In the genomic region with DNA sequence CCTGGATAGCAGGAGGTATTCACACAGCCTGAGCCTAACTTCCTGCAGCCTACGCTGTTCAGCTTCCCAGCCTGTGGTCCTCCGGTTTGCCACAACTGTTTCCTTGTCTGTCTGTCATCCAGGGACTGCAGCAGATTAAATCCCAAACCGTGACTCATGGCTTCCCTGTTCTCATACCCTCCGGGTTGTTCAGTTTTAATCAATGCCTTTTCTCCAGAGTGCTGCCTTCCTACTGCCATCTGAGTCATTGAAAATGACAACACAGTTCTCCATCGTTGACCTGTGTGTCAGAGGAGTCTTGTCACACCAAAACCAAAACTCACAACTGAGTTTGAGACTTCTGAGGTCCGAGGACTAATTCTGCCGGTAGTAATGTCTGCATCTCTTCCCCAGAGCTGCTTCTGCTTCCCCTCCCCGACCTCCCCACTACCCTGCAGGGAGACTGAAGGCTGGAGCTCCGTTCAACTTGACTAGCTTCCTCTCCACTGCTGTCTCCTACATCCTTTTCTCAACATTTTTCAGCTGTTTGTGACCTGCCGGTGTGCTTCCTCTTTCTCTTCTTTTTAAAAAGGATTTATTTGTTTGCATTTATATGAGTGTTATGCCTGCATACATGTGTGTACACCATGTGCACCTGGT, we compare ENCODE assay signal across 23 mouse cellular contexts. TPM values are rescaled to one million over a fixed set of nuclear protein-coding genes. Genes with fewer than 3 reads are reported as not detected.
DNase-seq lines count a peak whose midpoint lies in the region; ATAC-seq and TF ChIP-seq lines count a peak whose summit lies in the region.
"Had no signal": no experiment of that assay in that cellular context is flagged by ENCODE, and none has a peak within 500 bp of the region (broad histone marks: within the 10 kb centered on the region; RNA-seq: fewer than 3 reads in every experiment).

No protein-coding gene starts in this region.

- H3K36me3 ChIP-seq in embryonic facial prominence, embryonic 11.5 days (replicated peaks; ENCODE audit: control insufficient read depth, insufficient read depth, low read depth, low read length), result no peaks in the 10 kb centered on the region
- no peaks in the 10 kb centered on the region for H3K36me3 ChIP-seq in embryonic facial prominence, embryonic 10.5 days (replicated peaks)
- H3K36me3 ChIP-seq in intestine, postnatal 0 days (ENCODE audit: control insufficient read depth, insufficient read depth), result no peaks in the 10 kb centered on the region
- H3K36me3 ChIP-seq: forebrain, embryonic 12.5 days; hindbrain, embryonic 10.5 days; limb, embryonic 12.5 days had no signal

- H3K4me2 ChIP-seq in embryonic facial prominence, embryonic 11.5 days (ENCODE audit: low read depth, low read length), result no peak overlapping the region
- no peak overlapping the region for H3K4me2 ChIP-seq in intestine, postnatal 0 days (replicated peaks; ENCODE audit: low read depth)
- H3K4me2 ChIP-seq: forebrain, embryonic 12.5 days; heart, embryonic 11.5 days; limb, embryonic 12.5 days; liver, embryonic 11.5 days; midbrain, embryonic 11.5 days had no signal

- H3K27me3 ChIP-seq in embryonic facial prominence, embryonic 11.5 days (ENCODE audit: control insufficient read depth, insufficient read depth, low read length), result no peaks in the 10 kb centered on the region
- H3K27me3 ChIP-seq in embryonic facial prominence, embryonic 10.5 days (replicated peaks; ENCODE audit: low read depth, poor library complexity, severe bottlenecking), result no peaks in the 10 kb centered on the region
- H3K27me3 ChIP-seq in intestine, postnatal 0 days (replicated peaks; ENCODE audit: control insufficient read depth, insufficient read depth, low read length), result no peaks in the 10 kb centered on the region
- H3K27me3 ChIP-seq: forebrain, embryonic 12.5 days; limb, embryonic 12.5 days had no signal

- H3K4me3 ChIP-seq in embryonic facial prominence, embryonic 11.5 days (ENCODE audit: low read depth, low read length), result no peak overlapping the region
- H3K4me3 ChIP-seq in embryonic facial prominence, embryonic 10.5 days, result no peak overlapping the region
- no peak overlapping the region for H3K4me3 ChIP-seq in intestine, postnatal 0 days (ENCODE audit: low read depth, low read length)
- H3K4me3 ChIP-seq: forebrain, embryonic 12.5 days; hindbrain, embryonic 10.5 days; limb, embryonic 12.5 days had no signal

- peak; percentile 8 for DNase-seq in embryonic facial prominence, embryonic 11.5 days (ENCODE audit: low spot score)
- DNase-seq in embryonic facial prominence, embryonic 10.5 days (ENCODE audit: low spot score), result no peak
- peak; percentile 24 for DNase-seq in adipocyte (ENCODE audit: low spot score)
- no peak for DNase-seq in urinary bladder, postnatal 10 days (ENCODE audit: low spot score)
- DNase-seq in ovary, postnatal 14 days (ENCODE audit: low spot score), result no peak
- DNase-seq: adrenal gland, postnatal 10 days; cerebellum, adult 9-10 months; gastrocnemius, postnatal 10 days; heart, adult 11 months; kidney, postnatal 36 days; liver, postnatal 0 days; lung, postnatal 10 days; right cerebral cortex, postnatal 14 days had no signal

- no peak for TF ChIP-seq CTCF in intestine, postnatal 0 days (IDR thresholded peaks at IDR 0.05; ENCODE audit: low read depth)

- ATAC-seq in embryonic facial prominence, embryonic 11.5 days (replicated peaks; ENCODE audit: insufficient number of reproducible peaks, low FRiP score, low TSS enrichment, low read depth), result no peak
- peak; percentile 40; the same call in 1 of the 2 replicates for ATAC-seq in granulocyte monocyte progenitor cell, adult 5-6 weeks (replicated peaks; ENCODE audit: poor library complexity, severe bottlenecking)
- ATAC-seq in intestine, postnatal 0 days, result no peak
- ATAC-seq: hindbrain, postnatal 0 days; intestine, embryonic 16.5 days; liver, postnatal 0 days had no signal

- WGBS in embryonic facial prominence, embryonic 11.5 days, result 34% methylated on average over 10 of the region's 10 CpGs
- 43% methylated on average over 10 of the region's 10 CpGs for WGBS in embryonic facial prominence, embryonic 10.5 days
- 52% methylated on average over 10 of the region's 10 CpGs for WGBS in intestine, postnatal 0 days

- H3K9ac ChIP-seq in embryonic facial prominence, embryonic 11.5 days (replicated peaks; ENCODE audit: low read length), result no peak overlapping the region
- no peak overlapping the region for H3K9ac ChIP-seq in intestine, postnatal 0 days (ENCODE audit: low read depth, low read length)
- H3K9ac ChIP-seq: forebrain, embryonic 12.5 days; limb, embryonic 12.5 days; liver, postnatal 0 days had no signal

- H3K27ac ChIP-seq in embryonic facial prominence, embryonic 11.5 days (replicated peaks; ENCODE audit: low read depth, low read length), result no peak overlapping the region
- no peak overlapping the region for H3K27ac ChIP-seq in embryonic facial prominence, embryonic 10.5 days (replicated peaks)
- H3K27ac ChIP-seq in intestine, postnatal 0 days (ENCODE audit: low read depth, low read length), result no peak overlapping the region
- H3K27ac ChIP-seq: forebrain, embryonic 12.5 days; hindbrain, embryonic 10.5 days; hindbrain, postnatal 0 days; limb, embryonic 12.5 days had no signal

- no peaks in the 10 kb centered on the region for H3K4me1 ChIP-seq in embryonic facial prominence, embryonic 11.5 days (ENCODE audit: control insufficient read depth, insufficient read depth, low read length)
- peaks cover 9% of the 10 kb centered on the region for H3K4me1 ChIP-seq in embryonic facial prominence, embryonic 10.5 days
- H3K4me1 ChIP-seq in intestine, postnatal 0 days (replicated peaks; ENCODE audit: control insufficient read depth, insufficient read depth, low read length), result no peaks in the 10 kb centered on the region
- H3K4me1 ChIP-seq: forebrain, embryonic 12.5 days; hindbrain, embryonic 10.5 days; limb, embryonic 12.5 days had no signal

- no peaks in the 10 kb centered on the region for H3K9me3 ChIP-seq in embryonic facial prominence, embryonic 11.5 days (replicated peaks; ENCODE audit: control insufficient read depth, low read length)
- H3K9me3 ChIP-seq in embryonic facial prominence, embryonic 10.5 days, result no peaks in the 10 kb centered on the region
- no peaks in the 10 kb centered on the region for H3K9me3 ChIP-seq in intestine, postnatal 0 days (ENCODE audit: control insufficient read depth)
- H3K9me3 ChIP-seq: forebrain, embryonic 12.5 days; hindbrain, embryonic 10.5 days; limb, embryonic 12.5 days had no signal

RNA-seq across cellular contexts. Expression of gene Cavin3, which starts 16.9 kb away (rescaled TPM):
- 23.9 and 25.7 TPM in 2 replicates for polyA plus RNA-seq in embryonic facial prominence, embryonic 11.5 days (2014; fragmentation: Nextera tagmentation; extraction: Ambion mirVana)
- 17.3 and 17.7 TPM in 2 replicates for polyA plus RNA-seq in embryonic facial prominence, embryonic 10.5 days (2016; fragmentation: Nextera tagmentation; extraction: Ambion mirVana)
- not detected in 2 replicates for total RNA-seq in granulocyte monocyte progenitor cell, adult 5-6 weeks (2014; fragmentation: Nextera tagmentation)
- 0.05 and 1.1 TPM in 2 replicates for total RNA-seq in granulocyte monocyte progenitor cell, adult 5-6 weeks (2017)
- 79.9 and 80.1 TPM in 2 replicates for polyA plus RNA-seq in intestine, postnatal 0 days (2015; fragmentation: Nextera tagmentation; extraction: Ambion mirVana)

RNA-seq across cellular contexts. Expression of gene Smpd1, which starts 55.2 kb away (rescaled TPM):
- polyA plus RNA-seq in embryonic facial prominence, embryonic 11.5 days (2014; fragmentation: Nextera tagmentation; extraction: Ambion mirVana), result 38.5 and 45.2 TPM in 2 replicates
- 30.3 and 33.1 TPM in 2 replicates for polyA plus RNA-seq in embryonic facial prominence, embryonic 10.5 days (2016; fragmentation: Nextera tagmentation; extraction: Ambion mirVana)
- total RNA-seq in granulocyte monocyte progenitor cell, adult 5-6 weeks (2014; fragmentation: Nextera tagmentation), result 11.5 and 13.8 TPM in 2 replicates
- 11.3 and 22.4 TPM in 2 replicates for total RNA-seq in granulocyte monocyte progenitor cell, adult 5-6 weeks (2017)
- polyA plus RNA-seq in intestine, postnatal 0 days (2015; fragmentation: Nextera tagmentation; extraction: Ambion mirVana), result 22.4 and 25.4 TPM in 2 replicates

Comparison
In these comparisons a context has a peak if more than half of its experiments do, and no peak if none do; other contexts are left out.
1. DNase-seq: peak in embryonic facial prominence, embryonic 11.5 days (single experiment) and adipocyte (single experiment); none in embryonic facial prominence, embryonic 10.5 days (single experiment), urinary bladder, postnatal 10 days (single experiment) and ovary, postnatal 14 days (single experiment).